Mouse (Mus musculus) megakaryocyte, embryonic 14.5 days (primary cell): ENCODE results near the gene Etl4.

Experiments
- FLI1 ChIP-seq: IDR thresholded peaks from 2 replicates; pipeline ENCODE4 v1.6.1; 2012; ENCODE audit warnings: low read length, inconsistent platforms, mixed read lengths
- GATA1 ChIP-seq: IDR thresholded peaks from 3 replicates; pipeline ENCODE4 v1.6.1; 2012; ENCODE audit warnings: mixed read lengths, low read length, inconsistent platforms, borderline replicate concordance

DNA sequence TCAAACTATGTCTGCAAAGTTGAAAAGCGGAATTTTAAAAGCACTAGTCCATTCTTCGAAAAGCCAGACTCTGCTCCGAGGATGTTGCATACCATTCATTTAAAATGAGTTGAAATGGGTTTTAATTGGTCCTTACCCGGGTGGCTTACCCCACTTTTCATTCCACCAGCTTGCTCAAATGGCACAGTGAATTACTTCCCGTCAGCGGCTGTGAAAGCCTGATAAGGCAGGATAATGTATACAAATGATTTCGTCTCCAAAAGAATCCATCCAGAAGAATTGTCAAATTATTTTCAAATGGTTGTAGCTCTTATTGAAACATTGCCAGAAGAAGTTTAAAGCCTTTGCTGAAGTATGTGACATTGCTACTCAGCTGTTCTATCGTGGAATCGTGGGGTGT lies 162.8 kb downstream of the Etl4 start:
- TF ChIP-seq GATA1: no peak
- TF ChIP-seq FLI1: no peak
